Mouse (Mus musculus): ENCODE results near the gene Syngr3. TPM values are rescaled to one million over a fixed set of nuclear protein-coding genes. Genes with fewer than 3 reads are reported as not detected.

The Syngr3 gene
- polyA plus RNA-seq (2021; fragmentation: Nextera tagmentation), result 304 and 365 TPM in 2 replicates
- long read RNA-seq, experiment 1, transcript Syngr3-201 (4 exons, 1,965 nt), result major isoform, 730 of 776 reads
- long read RNA-seq, experiment 1, partial matches to known transcripts, result 36 of 776 reads
- long read RNA-seq, experiment 1, other reads (novel, unspliced or antisense), result 10 of 776 reads
- long read RNA-seq, experiment 2, transcript Syngr3-201 (4 exons, 1,965 nt), result major isoform, 2,666 of 2,758 reads
- long read RNA-seq, experiment 2, partial matches to known transcripts, result 46 of 2,758 reads
- long read RNA-seq, experiment 2, other reads (novel, unspliced or antisense), result 46 of 2,758 reads

GRCm38 (mm10) chr17:24689251-24690081 lies at the start of gene Syngr3:
Gene Syngr3 (minus strand): TSS chr17:24689955.

GRCm38 (mm10) chr17:24736330-24737051 lies 46.7 kb upstream of the Syngr3 start, which contains the start of gene Msrb1:
Gene Msrb1 (plus strand): TSS chr17:24736642.

GRCm38 (mm10) chr17:24727618-24728017 lies 37.9 kb upstream of the Syngr3 start, which contains the start of gene Rpl3l:
Gene Rpl3l (plus strand): TSS chr17:24727820.

GRCm38 (mm10) chr17:24724184-24724583 lies 34.4 kb upstream of the Syngr3 start, which contains the start of gene Ndufb10:
Gene Ndufb10 (minus strand): TSS chr17:24724478.

GRCm38 (mm10) chr17:24717943-24718342 lies 28.2 kb upstream of the Syngr3 start, which contains the start of the genes Rnf151 and Rps2:
Gene Rnf151 (minus strand): TSS chr17:24718063.
Gene Rps2 (plus strand): TSS chr17:24718116.

DNA sequence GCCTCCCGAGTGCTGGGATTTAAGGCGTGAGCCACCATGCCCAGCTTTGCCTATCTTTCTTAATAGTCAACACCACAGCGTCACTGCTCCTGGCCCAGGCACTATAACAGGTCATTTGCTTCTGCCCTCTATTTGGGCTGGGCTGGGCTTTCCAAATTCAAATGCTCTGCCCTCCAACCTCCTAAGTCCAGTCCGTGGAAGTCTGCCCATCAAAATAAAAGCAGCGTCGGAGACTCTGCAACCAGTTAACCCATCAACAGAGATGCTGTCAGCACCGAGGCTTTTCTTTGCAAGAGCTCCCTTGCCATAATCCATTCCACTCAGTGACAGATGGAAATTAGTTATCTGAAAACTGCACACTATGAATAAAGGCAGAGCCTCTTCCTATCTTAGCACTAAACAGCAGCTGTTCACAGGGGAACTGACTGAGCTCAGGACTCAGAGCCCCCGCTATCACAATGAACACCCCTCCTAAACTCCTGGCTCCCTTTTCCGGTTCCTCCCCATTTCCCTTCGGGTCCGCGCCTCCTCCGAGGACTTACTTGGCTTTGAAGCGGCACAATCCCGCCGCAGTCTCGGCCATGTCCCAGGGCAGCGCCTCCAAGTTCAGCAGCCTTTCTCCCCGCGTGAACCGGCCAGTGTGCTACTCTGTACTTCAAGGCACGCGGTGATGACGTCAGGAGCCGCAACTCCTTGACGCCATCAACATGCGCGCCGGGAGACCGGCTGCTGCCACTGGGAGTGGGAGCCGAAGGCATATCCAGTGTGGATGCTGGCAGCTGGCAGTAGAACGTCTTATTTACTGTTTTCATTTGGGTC lies 17.4 kb upstream of the Syngr3 start, which contains the start of gene Tbl3:
Tbl3 (minus strand) TSS at position 679 of the 819 bp plus-strand sequence.

GRCm38 (mm10) chr17:24696011-24696697 lies 6.4 kb upstream of the Syngr3 start, which contains the start of the genes Gfer and Noxo1:
Gene Gfer (minus strand): TSS chr17:24696156.
Gene Noxo1 (plus strand): TSS chr17:24696234.

GRCm38 (mm10) chr17:24669545-24670245 lies 20.1 kb downstream of the Syngr3 start, which contains the start of gene Zfp598:
Gene Zfp598 (plus strand): TSS chr17:24669687.

DNA sequence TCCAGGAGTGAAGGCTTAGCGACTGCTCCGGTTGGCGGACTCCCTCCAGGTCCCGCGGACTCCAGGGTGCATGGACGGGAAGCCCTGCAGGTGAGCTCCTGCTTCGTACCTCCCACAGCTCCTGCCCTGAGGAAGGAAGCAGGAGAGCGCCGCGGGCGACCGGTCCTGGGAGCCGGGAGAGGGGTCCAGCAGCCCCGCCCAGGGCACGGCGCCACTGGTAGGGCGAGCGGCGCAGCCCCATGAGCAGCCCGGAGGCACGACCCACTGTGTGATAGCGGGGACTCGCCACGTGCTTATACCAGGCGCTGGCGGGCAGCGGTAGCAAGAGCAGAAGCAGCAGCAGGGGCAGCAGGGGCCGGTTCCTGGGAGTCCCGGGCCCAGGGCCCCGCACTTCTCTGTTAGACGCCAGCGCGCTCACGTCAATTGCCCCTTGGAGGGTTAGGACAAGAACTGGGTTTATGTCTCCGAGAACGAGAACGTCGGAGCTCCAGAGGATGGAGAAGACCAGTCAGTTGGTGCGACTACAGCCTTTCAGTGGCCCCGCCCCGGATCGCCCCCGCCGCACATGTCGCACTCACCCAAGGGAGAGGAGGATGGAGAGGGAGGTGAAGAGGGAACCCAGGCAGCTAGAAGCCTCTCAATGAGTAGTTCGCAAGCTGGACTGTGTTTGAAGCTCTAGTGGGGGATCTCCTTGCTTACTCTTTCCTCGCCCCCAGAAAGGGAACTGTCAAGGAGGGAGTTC lies 31.6 kb downstream of the Syngr3 start, which contains the start of gene Npw:
Npw (minus strand) TSS at position 441 of the 742 bp plus-strand sequence.

DNA sequence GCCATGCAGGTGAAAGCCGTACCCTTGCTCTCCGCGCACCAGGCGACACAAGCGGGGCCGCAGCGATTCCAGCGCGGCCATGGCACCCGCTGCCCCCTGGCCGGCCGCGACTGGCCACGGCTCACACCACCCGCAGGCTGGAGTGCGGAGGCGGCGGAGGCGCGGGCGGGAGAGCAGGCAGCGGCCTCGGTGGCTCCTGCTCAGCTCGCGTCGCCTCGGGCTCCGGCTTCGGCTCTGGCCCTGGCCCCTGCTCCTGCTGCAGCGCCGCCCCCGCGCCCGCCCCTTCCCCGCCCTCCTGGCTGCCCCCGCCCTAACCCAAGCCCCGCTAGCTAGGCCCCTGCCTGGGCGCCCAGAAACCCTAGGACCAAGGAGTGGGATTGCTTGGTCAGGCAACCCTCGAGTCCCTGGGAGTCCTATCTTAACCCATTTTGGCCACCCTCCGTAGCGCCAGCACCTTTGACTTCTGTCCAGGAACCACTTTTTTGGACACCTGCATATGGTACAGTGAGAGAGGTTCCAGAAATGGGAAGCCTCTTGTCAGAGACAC lies 39.6 kb downstream of the Syngr3 start, which contains the start of gene Slc9a3r2:
Slc9a3r2 (minus strand) TSS at position 258 of the 547 bp plus-strand sequence.

Other genes starting within 250 kb of the Syngr3 start
- 0.18 and 0.29 TPM in 2 replicates for gene Dnase1l2, start 246.8 kb downstream of the Syngr3 start, polyA plus RNA-seq (2021; fragmentation: Nextera tagmentation)
- gene E4f1, start 219.6 kb downstream of the Syngr3 start, polyA plus RNA-seq (2021; fragmentation: Nextera tagmentation), result 12.4 and 12.9 TPM in 2 replicates
- 93.6 and 97.8 TPM in 2 replicates for gene Pgp, start 219.6 kb downstream of the Syngr3 start, polyA plus RNA-seq (2021; fragmentation: Nextera tagmentation)
- 1.6 and 1.7 TPM in 2 replicates for gene Bricd5, start 216.1 kb downstream of the Syngr3 start, polyA plus RNA-seq (2021; fragmentation: Nextera tagmentation)
- gene Mlst8, start 210.9 kb downstream of the Syngr3 start, polyA plus RNA-seq (2021; fragmentation: Nextera tagmentation), result 15.9 and 16.3 TPM in 2 replicates
- 10.2 and 11.0 TPM in 2 replicates for gene Caskin1, start 201.4 kb downstream of the Syngr3 start, polyA plus RNA-seq (2021; fragmentation: Nextera tagmentation)
- gene Traf7, start 162.0 kb downstream of the Syngr3 start, polyA plus RNA-seq (2021; fragmentation: Nextera tagmentation), result 17.9 and 20.8 TPM in 2 replicates
- gene Rab26, start 155.7 kb downstream of the Syngr3 start, polyA plus RNA-seq (2021; fragmentation: Nextera tagmentation), result 52.7 and 57.7 TPM in 2 replicates
- gene Pkd1, start 140.1 kb downstream of the Syngr3 start, polyA plus RNA-seq (2021; fragmentation: Nextera tagmentation), result 8.1 and 9.0 TPM in 2 replicates
- gene Tsc2, start 57.3 kb downstream of the Syngr3 start, polyA plus RNA-seq (2021; fragmentation: Nextera tagmentation), result 85.0 and 101 TPM in 2 replicates
- gene Nthl1, start 57.3 kb downstream of the Syngr3 start, polyA plus RNA-seq (2021; fragmentation: Nextera tagmentation), result 6.2 and 6.5 TPM in 2 replicates
- gene Slc9a3r2, start 39.6 kb downstream of the Syngr3 start, polyA plus RNA-seq (2021; fragmentation: Nextera tagmentation), result 41.7 and 49.7 TPM in 2 replicates
- gene Npw, start 31.5 kb downstream of the Syngr3 start, polyA plus RNA-seq (2021; fragmentation: Nextera tagmentation), result 1.2 TPM in 2 replicates
- gene Zfp598, start 20.3 kb downstream of the Syngr3 start, polyA plus RNA-seq (2021; fragmentation: Nextera tagmentation), result 0.99 and 1.2 TPM in 2 replicates
- 30.7 and 34.3 TPM in 2 replicates for gene Gfer, start 6.2 kb upstream of the Syngr3 start, polyA plus RNA-seq (2021; fragmentation: Nextera tagmentation)
- gene Noxo1, start 6.3 kb upstream of the Syngr3 start, polyA plus RNA-seq (2021; fragmentation: Nextera tagmentation), result 0.87 and 0.93 TPM in 2 replicates
- 23.2 and 24.5 TPM in 2 replicates for gene Tbl3, start 17.7 kb upstream of the Syngr3 start, polyA plus RNA-seq (2021; fragmentation: Nextera tagmentation)
- not detected in 2 replicates for gene Rnf151, start 28.1 kb upstream of the Syngr3 start, polyA plus RNA-seq (2021; fragmentation: Nextera tagmentation)
- 1,412 and 1,765 TPM in 2 replicates for gene Rps2, start 28.2 kb upstream of the Syngr3 start, polyA plus RNA-seq (2021; fragmentation: Nextera tagmentation)
- 1,096 and 1,134 TPM in 2 replicates for gene Ndufb10, start 34.5 kb upstream of the Syngr3 start, polyA plus RNA-seq (2021; fragmentation: Nextera tagmentation)
- gene Rpl3l, start 37.9 kb upstream of the Syngr3 start, polyA plus RNA-seq (2021; fragmentation: Nextera tagmentation), result 0.50 TPM in 1 of 2 replicates, not detected in the other
- gene Msrb1, start 46.7 kb upstream of the Syngr3 start, polyA plus RNA-seq (2021; fragmentation: Nextera tagmentation), result 9.1 and 9.3 TPM in 2 replicates
- 0.54 and 0.67 TPM in 2 replicates for gene Hs3st6, start 63.0 kb upstream of the Syngr3 start, polyA plus RNA-seq (2021; fragmentation: Nextera tagmentation)
- gene Meiob, start 114.3 kb upstream of the Syngr3 start, polyA plus RNA-seq (2021; fragmentation: Nextera tagmentation), result not detected in 2 replicates
- gene Hagh, start 150.2 kb upstream of the Syngr3 start, polyA plus RNA-seq (2021; fragmentation: Nextera tagmentation), result 305 and 325 TPM in 2 replicates
- 25.1 and 25.5 TPM in 2 replicates for gene Fahd1, start 160.4 kb upstream of the Syngr3 start, polyA plus RNA-seq (2021; fragmentation: Nextera tagmentation)
- gene Igfals, start 176.0 kb upstream of the Syngr3 start, polyA plus RNA-seq (2021; fragmentation: Nextera tagmentation), result 0.20 TPM in 1 of 2 replicates, not detected in the other
- gene Nubp2, start 196.4 kb upstream of the Syngr3 start, polyA plus RNA-seq (2021; fragmentation: Nextera tagmentation), result 54.0 and 61.7 TPM in 2 replicates
- 82.3 and 84.0 TPM in 2 replicates for gene Spsb3, start 196.7 kb upstream of the Syngr3 start, polyA plus RNA-seq (2021; fragmentation: Nextera tagmentation)
- gene Eme2, start 205.1 kb upstream of the Syngr3 start, polyA plus RNA-seq (2021; fragmentation: Nextera tagmentation), result 15.7 and 16.4 TPM in 2 replicates
- 173 and 187 TPM in 2 replicates for gene Mrps34, start 205.2 kb upstream of the Syngr3 start, polyA plus RNA-seq (2021; fragmentation: Nextera tagmentation)
- gene Nme3, start 206.5 kb upstream of the Syngr3 start, polyA plus RNA-seq (2021; fragmentation: Nextera tagmentation), result 121 and 122 TPM in 2 replicates
- 52.4 and 55.8 TPM in 2 replicates for gene Mapk8ip3, start 247.0 kb upstream of the Syngr3 start, polyA plus RNA-seq (2021; fragmentation: Nextera tagmentation)